Mouse (Mus musculus): Measurements from ENCODE around the gene H2-Oa.
"Not testable (repeated sequence)": the region's sequence is repeated elsewhere in the genome, so short reads cannot be mapped to it uniquely, and the experiment has no call there.

The H2-Oa gene

DNA sequence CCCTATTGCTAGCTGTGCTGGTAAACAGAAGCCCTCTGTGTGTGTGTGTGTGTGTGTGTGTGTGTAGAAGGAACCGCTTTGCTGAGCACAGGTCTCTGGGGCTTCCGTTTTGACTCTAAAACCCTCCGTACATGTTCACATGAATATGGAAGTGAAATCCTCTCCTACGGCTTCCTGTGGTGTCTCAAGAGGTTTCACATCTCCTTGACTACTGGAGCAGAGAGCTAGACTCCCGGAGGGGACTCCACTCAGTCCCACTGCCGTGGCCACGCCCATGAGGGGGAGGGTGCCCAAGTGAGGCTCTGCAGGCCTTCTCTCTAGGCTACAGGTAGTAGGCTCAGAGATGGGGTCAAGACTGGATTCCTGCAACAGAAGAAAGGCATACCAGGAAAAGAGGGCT is 50.9 kb downstream of the H2-Oa start, which contains the start of gene H2-DMb2:
Gene H2-DMb2, plus strand, starts transcription at position 275 of the 400 bp plus-strand sequence.
- DNase-seq (ENCODE audit: low read depth, low spot score) = no peak

DNA sequence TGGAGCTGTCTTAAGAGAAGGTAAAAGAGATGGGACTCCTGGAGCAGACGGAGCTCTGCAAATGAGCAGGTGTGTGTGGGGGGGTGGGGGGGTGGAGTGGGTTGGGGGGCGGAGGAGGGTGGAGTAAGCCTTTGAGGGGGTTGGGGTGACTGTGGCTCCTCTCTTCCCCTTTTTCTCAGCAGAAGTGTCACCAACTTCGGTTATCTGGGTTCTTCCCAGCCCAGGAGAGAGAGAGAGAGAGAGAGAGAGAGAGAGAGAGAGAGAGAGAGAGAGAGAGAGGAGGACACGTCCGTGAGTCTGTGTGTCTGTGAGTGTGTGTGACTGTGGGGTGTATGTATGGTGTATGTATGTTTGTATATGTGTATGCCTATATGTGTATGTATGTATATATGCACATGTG is 51.3 kb downstream of the H2-Oa start:
- DNase-seq (ENCODE audit: low read depth, low spot score) = no peak

- DNase-seq (ENCODE audit: low read depth, low spot score) = not testable (repeated sequence)
Measured at GRCm38 (mm10) chr17:34144221-34144620, 52.1 kb downstream of the H2-Oa start.
